Mouse (Mus musculus): ENCODE results near the gene Tmem170b.

Tmem170b gene

DNA sequence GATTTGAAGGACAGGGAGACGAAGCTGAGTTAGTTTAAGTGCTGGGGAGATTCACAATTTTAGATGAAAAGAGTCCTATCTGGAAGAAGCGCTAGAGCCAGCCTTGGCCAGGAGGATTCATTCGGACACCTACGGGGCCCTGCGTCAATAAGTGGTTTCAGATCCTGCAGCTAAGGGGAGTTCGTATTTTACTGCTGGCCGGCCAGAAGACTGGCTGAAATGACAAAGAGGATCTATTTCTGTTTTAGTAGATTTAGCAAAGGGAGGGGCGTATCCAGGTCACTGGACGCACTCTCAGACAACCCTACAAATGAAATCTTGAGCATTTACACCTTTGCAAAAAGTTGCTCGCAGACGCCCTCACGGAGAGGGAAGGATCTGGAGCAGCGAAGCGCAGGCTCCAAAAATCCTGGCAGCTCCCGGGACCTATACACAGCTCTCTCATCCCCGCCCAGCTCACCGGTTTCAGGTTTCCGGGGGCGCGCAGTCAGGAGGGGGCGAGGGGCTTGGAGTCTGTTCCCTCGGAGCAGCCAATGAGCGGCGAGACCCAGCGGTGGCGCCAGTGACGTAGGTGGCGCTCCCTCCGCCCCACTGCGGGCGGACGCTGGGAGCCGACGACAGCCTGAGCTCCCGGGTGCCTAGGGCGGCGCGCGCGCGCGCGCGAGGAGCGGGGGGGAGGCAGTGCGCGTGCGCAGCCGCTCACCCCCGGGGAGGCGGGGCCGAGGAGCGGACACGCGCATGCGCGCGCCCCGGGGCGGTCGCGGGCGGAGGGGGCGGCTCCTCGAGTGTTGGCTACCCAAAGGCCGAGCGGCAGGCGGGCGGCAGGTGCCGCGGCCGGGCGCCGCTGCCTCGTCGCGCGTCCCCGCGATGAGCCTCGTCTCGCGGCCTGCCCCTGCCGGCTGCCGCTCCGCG lies at the start of gene Tmem170b:
Gene Tmem170b (plus strand): TSS at position 809 of the 912 bp plus-strand sequence.
- peak; percentile 97 for DNase-seq (ENCODE audit: low spot score in 2 of 2)

DNA sequence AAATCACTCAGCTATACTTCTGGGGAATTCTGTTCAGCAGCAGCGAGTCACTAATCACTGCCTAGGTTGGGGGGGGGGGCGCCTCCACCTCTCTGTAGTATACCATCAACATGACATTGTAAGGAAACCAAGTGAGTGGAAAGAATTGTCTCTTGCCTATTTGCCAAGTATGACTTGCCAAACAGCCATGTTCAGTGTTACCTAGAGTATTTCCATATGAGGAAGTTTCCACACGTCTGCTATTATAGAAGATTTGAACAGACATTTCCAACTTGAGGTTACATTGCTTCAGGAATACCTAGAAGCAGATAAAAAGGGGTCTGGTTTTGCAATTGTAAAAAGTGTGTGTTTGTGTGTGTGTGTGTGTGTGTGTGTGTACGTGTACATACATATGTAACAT lies 44.7 kb upstream of the Tmem170b start:
- no peak for DNase-seq (ENCODE audit: low spot score in 2 of 2)

DNA sequence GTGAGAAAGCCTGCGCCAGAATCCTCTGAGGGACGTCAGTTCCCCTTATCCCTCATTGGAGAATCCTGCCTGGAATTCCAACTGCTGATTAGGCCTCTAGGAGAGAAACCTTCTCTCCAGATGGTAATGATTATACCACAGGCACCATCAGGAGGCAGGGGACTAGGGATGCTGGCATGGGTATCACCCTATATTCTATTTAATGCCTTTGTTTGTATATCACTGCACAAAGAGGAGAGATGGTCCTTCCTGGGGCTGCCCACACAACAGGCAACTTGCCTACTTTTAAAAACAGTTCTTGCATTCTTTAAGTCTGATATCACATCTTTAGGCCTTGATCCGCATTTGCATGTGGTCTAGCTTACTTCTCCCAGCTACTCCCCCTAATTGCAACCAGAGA lies 37.3 kb upstream of the Tmem170b start:
- no peak for DNase-seq (ENCODE audit: low spot score in 2 of 2)

DNA sequence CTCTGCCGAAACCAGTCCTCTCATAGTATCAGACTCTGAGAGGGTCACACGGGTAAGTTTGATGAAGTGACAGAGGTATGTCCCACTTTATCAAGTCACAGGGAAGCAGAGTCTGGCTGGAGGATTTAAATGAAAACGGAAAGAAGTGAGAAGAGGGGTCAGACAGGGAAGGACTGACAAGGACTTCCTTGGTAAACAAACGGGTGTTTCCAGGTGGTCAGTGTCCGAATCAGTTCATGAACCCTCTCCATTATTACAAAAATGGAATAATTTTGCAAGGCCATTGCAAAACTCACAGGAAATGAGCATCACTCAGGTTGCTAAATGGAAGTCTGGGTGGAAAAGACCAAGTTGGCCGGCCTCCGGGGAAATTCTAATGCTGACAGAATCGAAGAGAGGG lies 36.8 kb upstream of the Tmem170b start:
- DNase-seq (ENCODE audit: low spot score in 2 of 2), result no peak

DNA sequence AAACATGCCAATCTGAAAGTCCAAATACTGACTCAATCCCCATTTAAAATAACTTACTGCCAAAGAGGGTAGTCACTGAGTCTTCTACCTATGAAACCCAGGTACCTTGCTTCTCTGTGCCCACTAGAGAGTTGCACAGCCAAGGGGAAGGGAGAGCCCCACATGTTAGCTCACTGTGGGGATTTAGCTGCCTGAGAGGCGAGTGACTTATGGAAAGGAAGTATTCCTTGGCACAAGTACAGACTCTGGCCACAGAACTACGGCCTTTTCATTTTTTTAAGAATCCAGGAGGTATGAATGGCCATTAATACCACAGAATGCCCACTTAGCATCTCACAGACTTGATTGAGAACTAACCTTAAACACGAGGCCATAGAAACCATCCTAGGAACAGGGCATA lies 35.9 kb upstream of the Tmem170b start:
- DNase-seq (ENCODE audit: low spot score in 2 of 2), result no peak

DNA sequence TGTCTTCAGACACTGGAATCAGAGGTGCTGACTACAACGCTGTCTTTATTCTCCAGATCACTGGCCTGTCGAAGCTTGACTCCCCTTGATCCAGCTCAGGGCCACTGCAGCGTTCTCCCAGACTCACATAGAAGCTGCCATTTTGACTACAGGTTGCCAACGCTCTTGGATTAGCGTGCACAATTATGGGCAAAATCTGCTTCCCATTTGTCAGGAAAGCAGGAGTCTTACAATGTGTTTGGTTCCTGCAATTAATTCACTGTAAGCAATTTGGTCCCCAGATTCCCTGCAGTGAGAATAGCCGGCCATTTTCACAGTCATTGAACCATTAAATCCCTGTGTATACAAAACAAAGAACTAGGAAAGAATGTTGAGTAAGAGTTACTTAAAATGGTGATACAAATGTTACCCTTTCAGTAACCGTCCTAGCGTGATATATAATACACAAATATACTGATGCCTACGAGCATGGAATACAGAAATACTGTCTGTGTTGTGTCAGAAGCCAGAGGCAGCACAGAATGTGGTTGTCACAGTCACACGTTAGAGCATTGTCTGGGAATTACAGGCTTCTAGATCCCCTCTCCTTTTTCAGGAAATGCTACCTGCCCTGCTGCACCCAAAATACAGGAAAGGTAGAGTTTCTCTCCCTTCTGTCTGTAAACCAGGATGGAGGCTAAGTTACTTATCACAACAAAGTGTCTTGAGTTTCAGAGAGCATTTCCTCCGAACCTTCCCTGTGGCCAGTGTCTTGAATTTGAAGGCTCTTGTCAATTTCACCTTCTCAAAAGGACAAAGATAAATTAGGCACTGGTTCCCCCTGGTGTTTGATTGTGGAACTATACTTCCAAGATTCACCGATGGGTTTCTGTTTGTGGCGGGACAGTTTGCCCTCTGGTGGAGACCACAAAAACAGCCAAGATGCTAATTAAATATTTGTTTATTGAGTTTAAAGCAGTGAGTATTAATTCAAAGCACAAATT lies 34.0 kb upstream of the Tmem170b start:
- DNase-seq (ENCODE audit: low spot score in 2 of 2), result peak; percentile 56 to 67

DNA sequence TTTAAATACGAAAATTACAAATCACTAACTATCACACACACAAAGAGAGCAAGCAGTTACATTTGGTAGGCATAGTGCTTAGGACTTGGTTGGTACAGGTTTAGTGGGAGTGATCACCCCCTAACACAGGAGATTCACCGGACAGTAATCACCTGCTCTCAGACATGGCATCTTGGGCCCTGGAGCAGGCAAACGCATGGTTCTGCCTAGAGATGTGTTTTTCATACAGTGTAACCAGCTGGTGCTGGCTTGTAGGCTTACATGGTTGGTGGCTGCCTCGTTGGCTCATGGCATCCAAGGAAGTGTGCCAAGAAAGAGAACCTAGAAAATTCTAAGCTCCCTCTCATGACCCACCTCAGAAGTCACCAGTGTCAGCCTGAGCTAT lies 33.4 kb upstream of the Tmem170b start:
- DNase-seq (ENCODE audit: low spot score in 2 of 2), result no peak

DNA sequence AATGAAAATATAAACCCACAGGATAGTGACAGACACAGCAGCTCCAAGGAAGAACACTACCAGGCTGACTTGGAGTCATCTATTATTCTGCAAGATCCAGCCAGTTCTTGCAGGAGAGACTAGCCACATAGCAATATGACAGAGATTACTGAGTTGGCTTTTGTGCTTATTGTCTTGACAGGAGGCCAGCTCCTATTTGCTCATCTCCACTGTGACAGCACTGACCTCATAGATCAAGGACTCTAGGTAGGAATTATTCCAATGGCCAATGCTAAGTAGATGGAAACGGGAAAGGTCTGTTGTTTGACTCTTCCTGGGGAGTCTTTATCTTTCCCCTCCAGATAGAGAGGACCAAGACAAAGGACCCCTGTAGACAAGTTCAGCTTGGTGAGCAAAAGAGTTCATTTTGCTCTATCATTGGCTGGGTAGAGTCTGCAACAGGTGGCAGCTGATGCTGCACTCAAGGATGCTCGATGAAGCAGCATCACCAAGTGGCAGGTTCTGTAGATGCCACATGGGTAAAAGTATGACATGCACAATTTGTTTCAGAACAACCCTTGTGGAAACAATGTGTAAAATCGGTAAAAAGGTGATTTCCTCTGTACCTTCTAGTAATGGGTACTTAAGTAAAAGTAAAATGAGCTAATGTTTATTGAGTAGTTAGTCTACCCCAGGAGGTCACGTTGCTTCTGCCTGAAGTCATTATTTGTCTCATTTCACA lies 32.4 kb upstream of the Tmem170b start:
- DNase-seq (ENCODE audit: low spot score in 2 of 2), result no peak

DNA sequence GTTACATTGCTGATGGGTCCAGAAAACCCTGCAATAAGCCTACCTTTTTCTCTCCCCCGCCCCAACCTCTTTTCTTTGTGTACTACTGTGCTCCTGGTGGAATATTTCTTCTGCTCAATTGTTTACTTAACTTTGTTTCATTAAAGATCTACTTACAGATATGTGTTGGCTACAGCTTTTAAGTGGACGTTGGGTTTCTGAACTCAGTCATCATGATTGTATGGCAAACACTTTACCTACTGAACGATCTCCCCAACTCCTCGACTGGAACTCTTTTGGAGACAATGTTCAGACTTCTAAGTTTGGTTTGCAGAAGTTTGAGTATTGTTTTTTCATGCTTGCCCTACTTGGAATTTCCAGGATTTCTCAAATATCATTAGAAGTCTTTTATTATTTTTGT lies 24.6 kb upstream of the Tmem170b start:
- DNase-seq (ENCODE audit: low spot score in 2 of 2), result no peak

DNA sequence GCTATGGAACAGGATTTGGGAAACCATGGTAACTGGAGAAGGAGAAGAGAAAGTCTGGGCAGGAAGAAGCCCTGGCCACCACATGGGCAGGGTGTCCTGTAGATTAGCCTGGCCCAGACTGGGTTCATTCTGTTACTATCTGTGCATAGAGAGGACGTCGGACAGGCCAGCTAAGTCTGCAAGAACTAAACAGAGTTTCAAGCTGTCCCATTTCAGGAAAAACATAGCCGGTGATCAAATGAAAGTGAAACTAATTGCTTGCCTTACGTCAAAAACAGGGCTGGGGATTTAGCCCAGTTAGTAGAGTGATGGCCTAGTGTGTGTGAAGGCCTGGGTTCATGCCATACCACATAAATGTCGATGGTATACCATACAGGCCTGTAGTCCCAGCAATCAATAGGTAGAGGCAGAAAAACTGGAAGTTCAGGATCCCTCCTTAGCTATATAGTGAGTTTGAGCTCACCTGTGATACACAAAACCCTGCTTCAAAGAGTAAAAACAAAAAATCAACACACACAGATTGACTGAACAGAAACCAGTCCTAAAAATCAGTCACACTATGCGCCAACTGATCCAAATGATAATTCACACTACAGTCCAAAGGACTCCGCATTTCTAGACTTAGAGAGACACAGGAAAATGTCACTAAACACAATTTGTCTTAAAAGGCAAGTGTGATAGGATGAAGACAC lies 21.9 kb upstream of the Tmem170b start:
- DNase-seq (ENCODE audit: low spot score in 2 of 2), result no peak

DNA sequence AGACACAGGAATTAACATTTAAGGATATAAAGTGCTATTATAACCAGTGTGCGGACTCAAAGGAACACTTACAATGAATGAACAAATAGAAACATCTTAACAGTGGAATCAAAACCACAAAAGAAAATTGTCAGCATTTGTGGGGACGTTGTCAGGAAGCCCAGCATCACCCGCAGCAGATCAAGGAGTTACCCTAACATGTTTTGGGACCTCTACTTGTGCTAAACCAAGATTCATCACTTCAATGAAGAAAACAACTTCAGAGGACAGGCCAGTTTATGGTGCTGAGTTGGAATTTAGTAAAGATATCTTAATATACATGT lies 21.4 kb upstream of the Tmem170b start:
- DNase-seq (ENCODE audit: low spot score in 2 of 2), result no peak

DNA sequence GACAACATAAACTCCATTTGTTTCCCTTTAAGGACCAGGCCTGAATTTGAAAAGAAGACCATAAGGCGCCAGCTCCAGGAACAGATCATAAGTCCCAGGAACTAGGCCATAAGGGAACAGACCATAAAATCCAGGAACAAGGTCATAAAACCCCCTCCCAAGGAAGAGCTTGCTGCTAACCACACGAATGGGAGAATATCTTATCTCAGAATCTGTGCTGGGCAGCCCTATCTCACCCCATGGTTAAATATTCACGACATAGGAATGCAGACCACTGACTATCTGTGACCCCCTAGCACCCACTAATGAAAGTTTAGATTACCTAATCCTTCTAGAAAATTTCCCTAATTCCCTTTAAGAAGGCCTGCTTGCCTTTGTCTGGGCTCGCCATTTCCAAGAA lies 20.8 kb upstream of the Tmem170b start:
- no peak for DNase-seq (ENCODE audit: low spot score in 2 of 2)

DNA sequence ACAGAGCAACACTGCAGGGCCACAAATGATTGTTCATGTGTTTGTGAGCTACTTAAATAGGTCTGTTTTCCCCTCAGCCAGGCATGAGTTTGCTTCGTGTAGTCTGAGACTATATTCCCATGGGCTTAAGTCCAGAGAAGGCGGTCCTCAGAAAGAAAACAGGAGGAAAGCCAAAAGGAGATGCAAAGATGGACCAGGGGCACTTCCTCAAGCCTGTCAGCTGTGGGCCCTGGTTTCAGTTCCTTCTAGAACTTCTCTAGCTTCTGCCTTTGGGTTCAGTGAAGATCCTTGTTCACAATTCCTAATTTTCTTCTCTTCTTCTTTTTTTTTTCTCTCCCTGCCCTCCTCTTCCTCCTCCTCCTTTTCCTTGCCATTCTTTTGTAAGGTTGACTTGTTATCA lies 9.0 kb upstream of the Tmem170b start:
- no peak for DNase-seq (ENCODE audit: low spot score in 2 of 2)

DNA sequence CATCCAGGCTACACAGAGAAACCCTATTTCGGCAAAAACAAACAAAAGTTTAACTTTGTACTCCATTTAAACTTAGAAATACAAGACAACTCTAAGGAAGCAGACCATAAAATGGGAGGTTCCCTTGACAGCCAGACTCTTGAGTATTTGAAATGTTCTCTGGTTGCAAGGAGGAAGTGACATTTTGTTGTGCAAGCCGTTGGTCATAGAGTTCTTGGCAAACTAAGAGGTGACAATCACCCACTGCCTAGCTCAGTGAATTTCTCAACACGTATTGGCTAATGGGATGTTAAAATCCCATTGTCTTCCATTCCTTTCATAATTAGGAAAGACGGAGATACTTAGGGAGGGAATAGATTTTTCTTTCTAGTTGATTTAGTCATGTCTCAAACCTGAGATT lies 5.7 kb upstream of the Tmem170b start:
- no peak for DNase-seq (ENCODE audit: low spot score in 2 of 2)

DNA sequence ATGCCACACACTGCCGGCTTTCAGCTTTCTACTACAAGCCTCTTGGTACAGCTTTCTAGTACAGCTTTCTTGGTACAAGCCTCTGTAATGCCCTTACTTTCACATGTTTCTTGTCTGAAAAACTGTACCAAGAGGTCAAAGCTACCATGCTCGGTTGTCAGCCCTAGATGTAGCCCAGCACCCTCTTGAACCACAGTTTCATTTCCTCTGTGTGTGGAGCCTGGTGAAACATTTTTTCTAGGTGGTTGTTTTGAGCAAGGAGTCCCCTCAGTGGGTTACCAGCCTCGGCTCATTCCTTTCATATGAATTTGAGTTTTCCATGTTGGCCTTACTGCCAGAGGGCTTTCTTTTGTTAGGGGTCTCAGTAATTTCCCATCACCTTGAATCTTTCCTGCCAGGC lies 4.7 kb upstream of the Tmem170b start:
- DNase-seq (ENCODE audit: low spot score in 2 of 2), result no peak

DNA sequence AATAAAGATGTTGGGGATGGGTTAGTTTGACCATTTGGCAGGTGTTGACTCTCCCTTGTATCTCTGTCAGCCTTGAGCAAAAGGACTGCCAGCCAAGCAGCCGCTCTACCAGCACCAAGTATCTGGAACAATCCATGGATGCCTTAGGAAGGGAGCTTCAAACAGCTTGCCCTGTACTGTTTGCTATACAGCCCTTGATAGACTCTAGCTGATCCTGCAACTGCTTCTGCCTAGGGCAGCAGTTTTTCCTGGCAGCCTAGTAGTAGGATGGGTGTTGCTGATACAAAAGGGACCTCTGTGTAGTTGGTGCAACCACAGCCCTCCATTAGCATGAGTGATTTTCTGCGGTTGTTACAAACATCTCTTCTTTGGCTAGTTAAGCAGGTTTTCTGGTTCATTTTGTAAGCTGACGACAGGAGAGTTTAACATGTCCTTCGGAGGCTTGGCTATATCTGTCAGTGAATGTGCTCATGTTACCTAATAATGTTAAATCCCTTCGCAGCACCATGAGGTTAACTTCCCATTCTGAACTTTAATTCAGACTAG lies 1.7 kb upstream of the Tmem170b start:
- DNase-seq (ENCODE audit: low spot score in 2 of 2), result no peak

DNA sequence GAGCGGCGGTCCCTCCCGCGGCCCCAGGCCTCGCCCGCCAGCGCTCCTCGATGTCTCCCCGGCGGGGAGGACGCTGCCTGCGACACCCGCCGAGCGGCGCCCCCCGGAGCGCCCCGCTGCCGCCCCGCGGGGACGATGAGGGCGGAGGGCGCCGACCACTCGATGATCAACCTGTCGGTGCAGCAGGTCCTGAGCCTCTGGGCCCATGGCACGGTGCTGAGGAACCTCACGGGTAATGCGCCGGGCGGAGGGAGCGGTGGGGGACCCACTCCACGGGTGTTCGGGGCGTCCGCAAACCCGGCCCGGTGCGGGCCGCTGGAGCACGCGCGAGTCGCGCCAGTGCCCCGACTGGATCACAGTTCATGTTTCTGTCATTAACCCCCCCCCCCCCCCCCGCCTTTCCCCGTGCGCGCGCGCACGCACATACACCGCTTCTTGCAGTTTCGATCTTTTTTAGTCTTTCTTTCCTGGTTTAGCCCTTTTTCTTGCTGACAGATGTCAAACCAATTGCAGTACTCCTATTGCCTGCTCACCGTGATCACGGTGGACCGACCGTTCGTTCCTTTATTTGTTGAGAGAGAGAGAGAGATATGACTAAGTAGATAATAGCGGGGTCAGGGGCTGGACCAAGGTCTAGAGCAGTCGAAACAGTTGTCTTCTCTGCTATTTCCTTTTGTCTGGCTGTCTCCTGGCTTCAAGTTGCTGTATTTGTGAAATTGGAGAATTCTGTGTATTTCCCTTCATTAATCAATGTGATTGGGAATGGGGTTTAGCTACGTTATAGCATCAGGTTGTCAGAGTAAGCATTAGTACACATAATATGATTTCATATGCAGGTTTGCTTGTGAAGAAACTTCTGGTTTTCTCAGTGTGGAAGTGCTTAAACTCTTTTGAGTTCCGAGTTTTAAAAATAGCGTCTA lies 634 bp downstream of the Tmem170b start:
- DNase-seq (ENCODE audit: low spot score in 2 of 2), result peak; percentile 32 to 53

DNA sequence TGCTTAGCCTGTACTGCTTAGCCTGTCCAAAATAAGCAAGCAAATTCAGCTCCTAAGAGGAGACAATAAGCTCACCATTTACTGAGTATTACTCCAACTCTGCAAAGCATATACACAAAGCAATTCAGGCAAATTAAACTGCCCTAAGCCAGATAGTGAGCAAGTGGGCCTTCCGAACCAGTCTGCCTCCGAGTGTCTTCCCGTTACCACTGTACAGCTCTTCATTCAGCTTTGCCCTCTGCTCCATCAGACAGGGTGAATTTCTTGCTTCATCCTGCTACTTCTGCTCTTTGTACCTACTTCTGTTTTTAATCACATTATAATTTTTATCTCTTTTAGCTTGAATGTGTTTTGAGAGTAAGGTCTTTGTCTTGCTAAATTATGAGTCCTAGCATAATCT lies 1.9 kb downstream of the Tmem170b start:
- DNase-seq (ENCODE audit: low spot score in 2 of 2), result no peak

DNA sequence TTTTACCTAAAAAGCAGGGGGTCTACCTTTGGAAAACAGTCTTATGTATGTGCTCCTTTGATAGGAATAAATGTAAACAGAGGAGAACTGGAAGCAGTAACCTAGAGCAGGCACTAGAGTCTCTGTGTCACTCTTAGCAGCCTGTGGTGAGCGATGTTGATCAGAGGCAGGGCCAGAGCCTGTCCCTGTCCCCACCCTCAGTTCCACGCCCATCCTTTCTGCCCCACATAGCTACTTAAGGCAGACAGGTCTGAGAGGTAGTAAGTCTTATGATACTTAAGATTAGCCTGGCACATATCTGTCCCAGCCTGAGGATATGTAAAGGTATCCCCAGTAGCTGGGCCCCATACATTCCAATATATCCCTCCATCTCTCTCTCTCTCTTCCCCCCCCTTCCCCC lies 2.9 kb downstream of the Tmem170b start:
- DNase-seq (ENCODE audit: low spot score in 2 of 2), result no peak

DNA sequence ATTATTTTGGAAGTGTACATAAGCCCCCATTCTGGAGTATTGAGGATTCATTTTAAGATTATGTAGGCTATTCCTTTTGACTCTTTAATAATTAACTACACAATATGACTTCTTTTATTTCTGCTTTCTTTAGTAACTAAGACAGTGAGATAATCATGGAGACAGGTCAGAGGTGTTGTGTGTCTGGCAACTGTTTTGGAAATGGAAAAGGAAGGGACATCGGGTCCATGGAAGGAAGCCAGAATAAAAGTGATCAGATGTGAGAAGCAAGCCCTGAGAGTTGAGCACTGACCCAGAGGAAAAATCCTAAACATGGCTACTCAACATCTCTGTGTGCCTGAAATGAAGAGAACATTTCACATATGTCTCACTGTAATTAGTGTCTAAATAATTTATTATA lies 5.3 kb downstream of the Tmem170b start:
- DNase-seq (ENCODE audit: low spot score in 2 of 2), result no peak

Data from right cerebral cortex, postnatal 36 days (tissue).